Mouse (Mus musculus) erythroid progenitor cell, adult 5-6 weeks (primary cell): ENCODE data around the gene 1700123O20Rik. TPM values are rescaled to one million over a fixed set of nuclear protein-coding genes. Genes with fewer than 3 reads are reported as not detected.
A peak's percentile ranks its signal among the peaks of the same experiment; 100 is the strongest.

ENCODE experiments used
- ATAC-seq: replicated peaks from 2 replicates; pipeline ENCODE4 v1.8.0; 2016; ENCODE audit warnings: moderate number of reproducible peaks, mild to moderate bottlenecking, moderate TSS enrichment, inconsistent platforms; ENCODE audit not compliant: poor library complexity, low FRiP score, severe bottlenecking
- total RNA-seq, 2 experiments: library from RNA; stranded (forward) in 1 of 2; stranded (reverse) in 1 of 2; fragments of 150-400 nt in 1 of 2; fragments of 186-747, 209-891 nt in 1 of 2; gene quantifications; 2 replicates each; pipeline versions ENCODE4 v1.2.3 to v1.2.4; 2015 to 2017; ENCODE audit warnings: low replicate concordance in 2 of 2

Gene 1700123O20Rik
- 45.7 and 46.9 TPM in 2 replicates for total RNA-seq (2015; ENCODE audit: low replicate concordance)
- 16.3 and 29.4 TPM in 2 replicates for total RNA-seq (2017; ENCODE audit: low replicate concordance)

DNA sequence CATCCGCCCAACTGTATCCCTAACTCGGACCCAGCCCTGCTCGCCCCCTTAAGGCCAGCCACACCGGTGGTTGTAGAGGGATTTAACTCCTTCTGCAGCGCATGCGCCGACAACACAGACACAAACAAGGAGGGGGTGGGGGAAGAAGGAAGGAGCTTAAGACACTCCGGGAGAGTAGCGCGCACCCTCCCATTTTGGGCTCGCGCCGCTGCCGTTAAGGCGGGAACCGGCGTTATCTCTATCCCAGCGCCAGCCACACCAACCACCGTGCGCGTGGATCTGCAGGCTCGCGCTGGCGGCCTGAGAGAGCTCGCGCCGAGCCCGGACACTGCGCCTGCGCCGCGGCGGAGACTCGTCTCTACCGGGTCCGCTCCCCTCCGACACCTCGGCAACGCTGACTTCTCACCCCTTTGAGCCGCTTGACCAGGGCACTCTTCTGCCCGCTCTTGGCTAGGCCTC, at the start of gene 1700123O20Rik:
1700123O20Rik (plus strand) TSS at position 154 of the 459 bp plus-strand sequence.
- peak; percentile 78 for ATAC-seq

DNA sequence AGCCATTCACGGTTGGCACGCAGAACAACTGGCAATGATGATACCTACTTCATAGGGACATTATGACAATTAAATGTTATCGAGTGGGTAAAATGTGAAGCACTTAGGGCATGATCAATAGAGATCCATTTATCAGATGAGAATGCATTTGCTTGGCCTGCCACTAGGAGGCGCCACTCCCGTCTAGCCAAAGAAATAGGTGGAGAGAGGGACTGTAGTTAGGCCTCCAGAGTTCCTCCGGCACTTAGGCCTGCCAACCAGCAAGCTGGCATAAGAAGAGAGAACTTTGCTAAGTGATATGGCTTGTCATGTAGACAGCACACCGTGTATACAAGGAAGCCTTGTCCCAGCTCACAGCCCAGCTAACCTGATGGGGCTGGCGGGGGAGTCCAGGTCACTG, 49.1 kb upstream of the 1700123O20Rik start:
- no peak for ATAC-seq

DNA sequence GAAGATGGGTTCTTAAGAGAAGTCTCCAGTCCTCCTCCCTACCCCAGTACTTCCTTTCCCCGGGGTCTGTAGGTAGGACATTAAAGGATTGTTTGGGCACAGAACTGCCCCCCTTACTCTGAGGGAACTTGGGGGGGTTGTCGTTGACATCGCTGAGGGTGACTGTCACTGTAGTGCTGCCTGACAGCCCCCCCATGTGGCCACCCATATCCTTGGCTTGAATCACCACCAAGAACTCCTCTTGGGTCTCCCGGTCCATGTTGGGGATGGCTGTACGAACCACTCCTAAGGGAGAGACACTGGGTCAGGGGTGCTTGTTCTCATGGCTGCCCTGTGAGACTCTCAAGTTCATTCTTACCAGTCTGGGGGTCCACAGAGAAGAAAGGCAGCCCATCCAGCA, 47.8 kb upstream of the 1700123O20Rik start:
- no peak for ATAC-seq

DNA sequence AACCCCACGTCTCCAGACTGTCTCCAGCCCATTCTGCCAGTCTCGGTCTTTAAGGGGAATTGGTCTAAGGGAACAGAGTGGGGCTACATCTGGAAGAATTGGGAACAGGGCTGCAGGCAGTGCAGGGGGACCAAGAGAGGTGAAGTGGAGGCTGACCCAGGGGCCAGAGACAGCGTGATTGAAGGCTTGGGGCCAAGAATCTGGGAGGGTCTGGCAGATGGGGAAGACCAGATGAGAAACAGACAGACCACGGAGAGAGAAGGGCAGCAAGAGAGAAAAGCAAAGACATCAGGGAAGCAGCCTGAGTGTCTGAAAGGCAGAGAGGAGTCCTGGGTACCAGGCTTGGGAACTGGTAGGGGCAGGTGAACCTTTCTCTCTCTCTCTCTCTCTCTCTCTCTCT, 45.9 kb upstream of the 1700123O20Rik start:
- ATAC-seq: no peak

DNA sequence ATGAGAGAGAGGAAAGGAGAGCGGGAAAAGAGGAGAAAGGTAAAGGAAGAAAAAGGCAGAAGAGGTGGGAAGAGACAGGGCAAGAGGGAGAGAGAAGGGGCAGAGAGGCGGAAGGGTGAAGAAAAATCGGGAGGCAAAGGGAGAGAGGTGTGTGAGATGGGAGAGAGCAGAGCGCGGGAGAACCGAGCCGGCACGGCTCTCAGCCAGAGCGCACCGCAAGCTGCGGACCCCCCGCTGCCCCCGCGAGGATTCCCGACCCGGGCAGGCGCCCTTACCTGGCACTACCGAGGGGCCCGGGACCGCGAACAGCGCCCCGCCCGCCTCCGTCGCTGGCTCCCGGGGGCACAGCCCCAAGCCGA, 45.1 kb upstream of the 1700123O20Rik start, which contains the start of gene Gm17606:
Gm17606 (plus strand) TSS at position 7 of the 359 bp plus-strand sequence.
- no peak for ATAC-seq

DNA sequence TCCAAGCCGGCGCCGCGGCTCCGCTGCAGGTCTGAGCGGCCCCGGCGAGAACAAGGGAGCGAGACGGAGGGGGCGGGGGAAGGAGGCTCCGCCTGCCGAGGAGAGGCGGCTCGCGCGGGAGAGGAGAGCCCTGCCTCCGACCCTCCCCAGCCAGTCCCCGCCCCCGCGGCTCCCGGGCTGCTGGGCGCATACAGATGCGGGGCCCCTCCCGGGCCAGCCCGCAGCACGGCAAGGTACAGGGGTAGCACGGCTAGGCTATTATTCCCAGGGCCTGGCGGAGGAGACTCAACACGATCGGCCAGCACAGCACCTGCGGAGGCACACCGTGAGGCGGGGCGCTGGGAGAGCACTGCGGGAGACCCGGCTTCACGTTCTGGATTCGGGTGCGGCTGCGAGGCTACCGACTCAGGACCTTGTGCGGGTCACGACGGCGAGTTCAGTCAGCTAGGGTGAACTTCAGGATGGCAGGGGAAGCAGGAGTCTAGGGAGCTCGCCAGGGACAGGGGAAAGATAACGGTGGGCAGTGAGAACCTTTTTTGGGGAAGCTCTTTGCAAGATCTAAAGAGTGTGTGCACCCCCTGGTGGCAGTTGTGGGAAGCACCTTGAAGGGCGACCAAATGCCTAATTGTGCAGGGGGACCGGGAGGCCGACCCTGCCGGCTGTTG, 44.6 kb upstream of the 1700123O20Rik start, which contains the start of gene Cdh24:
Cdh24 (minus strand) TSS at position 60 of the 665 bp plus-strand sequence.
- peak; percentile 83 for ATAC-seq

DNA sequence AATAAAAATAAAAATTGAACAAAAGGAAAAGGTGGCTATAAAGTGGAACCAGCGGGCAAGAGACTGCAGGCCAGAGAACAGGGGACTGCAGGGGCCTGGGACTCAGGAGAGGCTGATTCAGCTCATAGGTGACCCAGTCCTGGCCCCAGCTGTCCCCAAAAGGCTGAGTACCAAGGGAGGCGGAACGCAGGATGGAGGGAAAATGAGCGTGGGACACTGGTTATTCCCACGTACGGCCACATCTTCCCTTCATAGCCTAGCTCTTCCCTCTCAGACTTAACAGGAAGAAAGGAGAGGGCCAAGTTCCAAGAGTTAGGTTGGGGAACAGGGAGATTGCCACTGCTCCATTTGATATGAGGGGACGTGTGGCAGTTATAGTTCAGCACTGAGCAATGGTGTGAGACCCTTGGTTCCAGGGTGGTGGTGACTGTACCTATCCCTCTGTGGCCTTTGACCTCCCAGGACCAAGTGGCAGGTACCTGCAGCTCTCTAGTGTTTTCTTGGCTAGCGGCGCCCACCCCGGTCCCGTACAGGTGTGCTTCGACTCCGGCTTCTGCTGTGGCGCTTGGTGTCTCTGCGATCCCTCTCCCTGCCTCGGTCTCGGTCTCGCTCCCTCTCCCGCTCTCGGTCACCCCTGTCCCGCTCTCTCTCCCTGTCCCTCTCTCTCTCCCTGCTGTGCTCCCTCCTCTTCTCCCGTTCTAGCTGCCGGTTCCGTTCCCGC, 43.6 kb upstream of the 1700123O20Rik start:
- ATAC-seq: no peak

DNA sequence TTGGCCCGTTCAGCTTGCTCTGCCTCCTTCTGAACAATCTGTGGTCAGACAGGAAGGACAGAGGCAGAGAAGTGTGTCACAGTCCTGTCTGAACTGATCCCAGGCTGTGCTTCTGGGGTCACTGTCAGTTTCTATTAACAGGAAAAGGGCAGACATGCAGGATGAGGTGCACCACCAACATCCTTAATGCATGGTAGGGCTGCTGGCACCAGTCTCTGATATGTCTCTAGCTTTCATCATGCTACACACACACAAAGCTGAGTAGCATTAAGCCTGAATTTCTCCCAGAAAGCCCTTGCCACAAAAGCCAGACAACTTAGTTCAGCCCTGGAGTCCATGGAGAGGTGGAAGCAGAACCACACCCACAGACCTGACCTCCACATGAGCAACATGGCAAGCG, 43.0 kb upstream of the 1700123O20Rik start:
- no peak for ATAC-seq

DNA sequence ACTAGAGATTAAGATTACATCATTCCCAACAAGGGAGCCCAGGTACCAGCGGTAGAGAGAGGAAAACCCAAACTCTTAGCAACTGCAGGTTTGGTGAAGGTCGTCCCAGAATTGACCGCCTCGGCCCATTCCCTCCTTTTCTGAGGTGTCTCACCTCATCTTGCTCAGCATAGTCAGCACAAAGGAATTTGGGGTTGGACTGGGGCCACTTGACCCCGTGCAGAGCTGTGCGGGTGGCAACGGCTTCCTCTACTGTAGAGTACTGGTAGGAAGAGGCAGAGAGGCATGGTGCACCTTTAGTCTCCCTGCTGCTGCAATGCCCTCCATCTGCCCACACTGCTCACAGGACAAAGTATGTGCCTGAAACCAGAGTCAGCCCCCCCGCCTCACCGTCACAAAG, 41.7 kb upstream of the 1700123O20Rik start:
- no peak for ATAC-seq

DNA sequence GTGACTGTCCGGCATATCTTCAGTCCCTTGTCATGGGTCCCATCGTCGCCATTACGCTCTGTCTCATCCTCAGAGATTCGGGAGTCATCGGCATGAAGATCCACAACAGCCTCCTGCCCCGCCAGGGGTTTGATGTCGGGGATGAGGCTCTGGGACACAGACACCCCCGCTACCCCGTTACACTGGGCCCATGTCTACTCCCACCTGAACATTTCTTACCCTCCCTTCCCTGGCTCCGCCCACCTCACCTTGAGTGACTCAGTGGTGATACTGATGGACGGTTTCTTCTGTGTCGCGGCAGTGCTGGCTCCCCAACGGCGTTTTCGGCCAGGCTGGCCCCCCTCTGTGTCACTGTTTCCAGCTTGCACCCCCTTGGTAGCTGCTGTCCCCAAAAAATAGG, 39.6 kb upstream of the 1700123O20Rik start:
- ATAC-seq: no peak

DNA sequence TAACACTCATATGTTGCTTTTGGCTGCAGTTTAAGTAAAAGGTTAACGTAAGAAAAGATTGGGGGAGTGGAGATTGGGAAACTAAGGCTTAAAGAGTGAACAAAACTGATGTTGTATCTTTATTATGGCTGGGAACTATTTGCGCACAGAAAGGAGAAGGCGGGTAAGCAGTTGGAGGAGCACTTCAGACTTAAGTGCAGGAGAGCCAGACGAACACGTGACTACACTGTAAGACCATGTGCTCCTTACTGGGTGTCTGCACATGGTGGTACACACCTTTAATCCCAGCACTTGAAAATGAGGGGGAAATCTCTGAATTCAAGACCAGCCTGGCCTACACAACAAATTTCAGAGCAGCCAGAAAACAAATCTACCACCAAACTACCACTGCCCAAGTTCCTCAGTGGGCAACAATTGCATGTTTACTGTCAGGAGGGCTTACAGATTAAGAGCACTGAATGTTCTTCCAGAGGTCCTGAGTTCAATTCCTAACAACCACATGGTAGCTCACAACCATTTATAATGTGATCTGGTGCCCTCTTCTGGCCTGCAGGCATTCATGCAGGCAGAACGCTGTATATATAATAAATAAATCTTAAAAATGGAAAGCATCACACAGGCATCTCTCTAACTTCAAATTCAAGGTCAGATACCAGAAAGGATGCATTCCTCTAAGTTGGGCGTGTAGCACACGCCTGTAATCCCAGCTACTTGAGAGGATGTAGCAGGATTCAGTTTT, 38.9 kb upstream of the 1700123O20Rik start:
- ATAC-seq: no peak

DNA sequence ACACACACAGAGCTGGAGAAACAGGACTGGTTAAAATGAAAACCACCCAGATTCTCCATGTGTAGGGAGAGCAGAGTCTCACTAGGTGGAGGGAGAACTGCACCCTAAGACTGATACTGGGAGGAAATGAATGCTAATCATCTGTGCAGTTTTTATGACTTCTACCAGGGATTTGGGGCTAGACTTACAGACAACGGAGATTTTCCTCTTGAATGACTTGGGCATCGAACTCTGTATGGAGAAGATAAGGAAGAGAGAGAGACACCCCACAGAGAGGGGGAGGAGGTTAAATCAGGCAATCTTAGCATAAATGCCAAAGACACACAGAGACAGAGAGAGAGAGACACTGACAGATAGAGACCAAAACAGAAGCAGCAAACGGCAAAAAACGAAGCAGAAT, 38.1 kb upstream of the 1700123O20Rik start:
- ATAC-seq: no peak

DNA sequence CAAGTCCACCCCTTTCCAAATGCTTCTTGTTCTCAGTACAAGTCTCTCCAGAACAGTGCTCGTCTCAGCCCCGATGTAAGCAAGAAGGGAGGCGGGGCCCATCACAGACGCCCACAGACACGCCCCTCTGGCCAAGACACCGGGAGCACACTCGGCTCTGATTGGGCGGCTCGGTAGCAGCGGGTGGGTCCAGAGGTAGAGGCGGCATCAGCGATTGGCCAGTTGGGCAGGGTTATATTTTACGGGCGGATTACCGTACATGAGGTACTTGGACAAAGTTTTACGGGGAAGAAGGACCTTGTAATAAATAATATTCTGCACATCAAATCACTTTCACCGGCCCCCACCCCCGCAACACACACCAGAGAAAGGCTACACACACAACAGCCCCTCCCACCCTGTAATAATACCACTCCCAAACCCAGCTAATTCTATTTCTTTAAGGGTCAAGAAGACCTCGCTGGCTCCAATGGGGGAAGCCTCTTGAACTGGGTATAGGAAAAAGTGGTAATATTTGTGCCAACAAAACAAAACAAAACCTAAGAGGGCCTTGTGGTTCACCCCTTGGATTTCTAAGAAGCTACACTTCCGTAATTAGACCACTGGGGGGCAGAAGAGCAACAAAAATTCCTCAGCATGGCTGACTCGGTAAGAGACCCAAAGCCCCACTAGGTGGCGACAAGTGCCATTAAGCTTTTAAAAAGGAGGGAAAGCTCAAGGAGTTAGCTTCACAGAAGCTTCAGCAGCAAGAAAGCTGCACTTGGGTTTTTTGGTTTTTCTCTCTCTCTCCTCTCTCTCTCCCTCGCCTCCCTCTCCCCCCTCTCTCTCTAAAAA, 35.2 kb upstream of the 1700123O20Rik start:
- ATAC-seq: peak; percentile 67

DNA sequence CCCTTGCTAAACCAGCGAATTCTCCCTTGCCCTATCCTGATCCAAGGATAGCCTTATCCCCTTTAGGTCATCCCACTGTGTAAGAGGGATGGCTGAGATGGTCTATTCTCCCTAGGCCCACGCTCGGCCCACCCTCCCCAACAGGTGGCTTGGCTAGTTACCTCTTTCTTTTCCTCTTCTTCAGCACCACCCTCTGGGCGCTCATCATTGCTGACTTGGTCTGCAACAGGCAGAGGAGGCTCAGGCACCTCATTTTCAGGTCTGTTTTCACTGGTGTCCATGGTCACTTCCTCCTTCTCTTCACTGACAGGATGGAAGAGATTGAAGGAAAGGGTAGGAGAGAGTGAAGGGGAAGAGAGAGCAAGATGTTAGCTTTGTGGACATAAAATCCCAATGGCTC, 34.5 kb upstream of the 1700123O20Rik start:
- no peak for ATAC-seq

DNA sequence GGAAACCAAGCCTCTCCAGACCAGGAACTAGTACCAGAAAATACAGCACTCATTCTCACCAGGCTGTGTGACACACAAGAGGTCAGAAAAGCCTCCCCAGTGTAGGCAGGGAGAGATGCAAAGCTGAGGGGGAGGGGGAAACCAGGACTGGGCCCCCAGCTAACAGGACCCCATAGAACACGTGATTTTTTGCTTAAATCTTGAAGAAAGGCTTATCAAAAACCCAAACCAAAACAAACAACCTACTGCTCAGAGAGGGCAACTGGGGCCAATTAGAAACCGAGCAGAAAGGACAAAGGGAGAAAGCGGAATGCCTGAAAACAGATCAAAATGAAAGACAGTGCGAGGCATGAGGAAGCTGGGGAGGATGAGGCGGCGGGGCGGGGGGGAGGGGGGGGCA, 33.2 kb upstream of the 1700123O20Rik start:
- no peak for ATAC-seq

DNA sequence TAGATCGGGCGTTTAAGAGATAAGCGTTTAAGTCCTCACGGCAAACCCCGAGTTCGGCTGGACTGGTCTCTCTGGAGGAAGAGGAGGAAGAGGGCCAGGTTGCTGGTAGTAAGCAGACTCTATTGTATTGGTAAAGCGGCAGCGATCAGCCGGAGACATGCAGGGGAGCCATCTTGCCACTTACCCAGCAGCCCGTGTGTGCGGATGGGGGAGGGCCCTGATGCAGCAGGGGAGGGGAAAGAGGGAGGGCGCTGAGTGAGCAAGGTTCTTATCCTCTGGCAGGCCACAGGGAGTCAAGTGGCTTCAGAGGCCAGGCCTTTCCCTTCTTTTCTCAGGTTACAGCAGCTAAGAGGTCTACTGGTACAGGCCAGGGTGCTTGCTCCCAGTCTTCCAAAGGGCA, 32.5 kb upstream of the 1700123O20Rik start:
- ATAC-seq: peak; percentile 91

DNA sequence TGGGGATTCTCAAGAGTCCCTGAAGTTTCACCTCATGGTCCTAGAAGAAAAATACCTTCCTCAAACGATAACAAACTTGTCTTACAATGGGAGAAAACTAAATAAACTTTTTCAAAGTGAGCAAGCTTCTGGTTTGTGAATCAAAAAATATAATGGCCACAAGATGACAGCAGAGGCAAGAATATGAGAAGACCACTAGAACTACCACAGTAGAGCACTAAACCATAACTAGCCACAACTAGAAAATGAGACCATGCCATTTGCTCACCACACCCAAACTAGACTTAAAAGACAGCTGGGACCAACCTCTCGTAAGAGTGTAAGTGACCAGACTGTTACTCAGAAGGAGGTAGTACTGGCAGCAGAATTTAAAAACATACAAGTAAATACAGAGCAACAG, 26.0 kb upstream of the 1700123O20Rik start:
- ATAC-seq: no peak

DNA sequence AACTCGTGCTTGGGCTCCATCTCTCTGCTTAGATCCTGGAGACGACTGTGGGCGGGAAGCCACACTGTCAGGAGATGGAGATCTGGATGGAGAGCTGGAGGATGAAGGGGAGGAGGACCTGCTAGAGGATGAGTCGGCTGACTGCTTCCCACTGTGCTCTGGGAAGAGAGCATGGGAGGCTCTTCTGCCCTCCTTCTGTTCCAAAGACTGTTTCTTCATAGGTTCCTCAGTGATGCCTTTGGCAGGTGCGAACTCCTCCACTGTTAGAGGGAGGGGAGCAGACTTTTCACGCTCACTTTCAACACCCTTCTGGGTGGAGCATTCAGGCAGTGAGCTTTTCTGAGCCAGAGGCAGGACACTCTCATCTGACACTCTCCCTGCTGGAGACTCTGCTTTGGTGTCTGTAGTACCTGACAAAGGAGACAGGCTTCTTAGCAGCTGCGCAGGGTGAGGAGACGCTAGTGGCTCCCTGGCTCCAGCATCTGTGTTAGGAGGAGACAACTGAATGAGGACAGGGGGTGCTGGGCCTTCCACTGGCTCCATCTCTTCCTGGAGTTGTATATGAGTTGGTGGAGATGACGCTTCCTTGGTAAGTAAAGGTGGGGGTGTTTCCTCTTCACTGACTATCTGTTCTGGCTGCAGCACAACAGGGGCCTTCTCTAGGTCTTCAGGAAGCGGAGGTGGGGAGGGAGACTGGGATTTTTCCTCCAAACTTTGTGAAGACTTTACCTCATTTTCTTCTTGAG, 21.4 kb upstream of the 1700123O20Rik start:
- no peak for ATAC-seq

DNA sequence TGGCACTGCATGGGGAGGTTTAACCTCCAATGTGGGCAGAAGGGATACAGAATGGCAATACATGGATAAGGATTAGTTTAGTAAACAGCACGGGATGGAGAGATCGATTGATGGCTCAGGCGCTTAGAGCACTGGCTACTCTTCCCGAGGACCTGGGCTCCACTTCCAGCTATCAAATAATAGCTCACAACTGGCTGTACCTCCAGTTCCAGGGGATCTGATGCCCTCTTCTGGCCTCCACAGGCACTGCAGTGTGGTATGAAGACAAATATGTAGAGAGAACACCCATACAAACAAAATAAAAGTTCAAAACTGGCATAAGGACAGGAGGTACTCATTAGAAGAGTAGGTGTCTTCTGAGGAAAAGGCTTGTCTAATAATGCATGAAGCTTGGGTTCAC, 16.6 kb upstream of the 1700123O20Rik start:
- ATAC-seq: peak; percentile 73
